Mouse (Mus musculus) midbrain, embryonic 12.5 days (tissue): ENCODE results near the gene I830077J02Rik. TPM values are rescaled to one million over a fixed set of nuclear protein-coding genes. Genes with fewer than 3 reads are reported as not detected.
"Not testable (repeated sequence)": the region's sequence is repeated elsewhere in the genome, so short reads cannot be mapped to it uniquely, and the experiment has no call there.

Experiments
- ATAC-seq: fragments of 200-750 bp; cut with Nextera tagmentation; 2 replicates; pipeline ENCODE4 v1.8.0; 2017; ENCODE audit warnings: low read depth, moderate TSS enrichment, moderate library complexity; ENCODE audit not compliant: low FRiP score
- H3K27ac ChIP-seq: fragments of 300-500 bp; sonication (generic); replicated peaks from 2 replicates; pipeline ENCODE4 v1.5.1; 2016; ENCODE audit warnings: mild to moderate bottlenecking
- H3K27me3 ChIP-seq: fragments of 300-500 bp; sonication (generic); 2 replicates; pipeline ENCODE4 v1.6.1; 2016; ENCODE audit warnings: mild to moderate bottlenecking
- H3K36me3 ChIP-seq: fragments of 300-500 bp; sonication (generic); 2 replicates; pipeline ENCODE4 v1.6.1; 2016
- H3K4me1 ChIP-seq: fragments of 300-500 bp; sonication (generic); 2 replicates; pipeline ENCODE4 v1.6.1; 2016
- H3K4me2 ChIP-seq: fragments of 300-500 bp; sonication (generic); replicated peaks from 2 replicates; pipeline ENCODE4 v1.6.1; 2016; ENCODE audit warnings: mild to moderate bottlenecking, moderate library complexity
- H3K4me3 ChIP-seq: fragments of 300-500 bp; sonication (generic); 2 replicates; pipeline ENCODE4 v1.5.1; 2016; ENCODE audit warnings: mild to moderate bottlenecking
- H3K9ac ChIP-seq: fragments of 300-500 bp; sonication (generic); replicated peaks from 2 replicates; pipeline ENCODE4 v1.6.1; 2016; ENCODE audit warnings: mild to moderate bottlenecking, moderate library complexity
- H3K9me3 ChIP-seq: fragments of 300-500 bp; sonication (generic); 2 replicates; pipeline ENCODE4 v1.6.1; 2016; ENCODE audit warnings: mild to moderate bottlenecking
- WGBS: fragments of 180-500 bp; shearing (Covaris S2); methylation state at CpG from one replicate; pipeline ENCODE4 v1.1.7; 2016; 5-methylcytosine and 5-hydroxymethylcytosine counted together
- polyA plus RNA-seq: library from polyadenylated mRNA; unstranded; fragments of >200 nt; fragmentation: Nextera tagmentation; extraction: Ambion mirVana; gene quantifications from 2 replicates; pipeline ENCODE4 v1.2.1, GENCODE M21; 2016

I830077J02Rik gene
- polyA plus RNA-seq, 1 experiment from 2014 or later = 0.41 TPM

- H3K27me3 ChIP-seq = no peaks in the 10 kb centered on the region
- no peaks in the 10 kb centered on the region for H3K4me1 ChIP-seq
- H3K4me3 ChIP-seq = no peak overlapping the region
- no peak overlapping the region for H3K27ac ChIP-seq
- H3K36me3 ChIP-seq = peaks cover 24% of the 10 kb centered on the region
- no peak for ATAC-seq
- H3K9me3 ChIP-seq = no peaks in the 10 kb centered on the region
- no peak overlapping the region for H3K4me2 ChIP-seq
- H3K9ac ChIP-seq = no peak overlapping the region
- WGBS = 89% methylated on average over 4 of the region's 4 CpGs
These were observed 3.6 kb upstream of the I830077J02Rik start for GRCm38 (mm10) chr3:105936111-105936510.

DNA sequence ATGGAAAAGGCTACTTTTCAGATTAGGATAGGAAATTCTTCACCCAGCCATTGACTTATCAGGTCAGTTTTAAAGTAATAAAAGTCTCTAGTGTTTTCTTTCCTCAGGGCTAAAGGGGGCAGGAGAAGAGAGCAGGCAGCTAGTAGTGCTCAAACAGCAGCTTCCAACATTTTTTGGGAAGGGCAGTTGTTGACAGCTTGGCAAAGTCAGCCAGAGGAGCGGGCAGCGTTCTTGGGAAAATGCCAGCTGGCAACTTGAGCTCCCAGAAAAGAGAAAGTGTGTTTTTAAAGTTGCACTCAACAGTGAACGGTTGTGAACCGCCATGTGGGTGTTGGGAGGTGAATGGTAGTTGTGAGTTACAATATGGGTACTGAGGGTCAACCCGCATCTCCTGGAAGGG, 2.6 kb upstream of the I830077J02Rik start:
- H3K27ac ChIP-seq = no peak overlapping the region
- H3K4me2 ChIP-seq = no peak overlapping the region
- peaks cover 13% of the 10 kb centered on the region for H3K36me3 ChIP-seq
- WGBS = 94% methylated on average over 5 of the region's 5 CpGs
- H3K9ac ChIP-seq = no peak overlapping the region
- H3K9me3 ChIP-seq = no peaks in the 10 kb centered on the region
- H3K27me3 ChIP-seq = no peaks in the 10 kb centered on the region
- H3K4me1 ChIP-seq = no peaks in the 10 kb centered on the region
- no peak for ATAC-seq
- no peak overlapping the region for H3K4me3 ChIP-seq

- no peaks in the 10 kb centered on the region for H3K27me3 ChIP-seq
- no peak overlapping the region for H3K9ac ChIP-seq
- no peak overlapping the region for H3K4me3 ChIP-seq
- WGBS = 97% methylated on average over 6 of the region's 6 CpGs
- no peak for ATAC-seq
- no peak overlapping the region for H3K27ac ChIP-seq
- peaks cover 8% of the 10 kb centered on the region; the same call in 1 of the 2 replicates for H3K36me3 ChIP-seq
- H3K9me3 ChIP-seq = no peaks in the 10 kb centered on the region
- H3K4me1 ChIP-seq = no peaks in the 10 kb centered on the region
- no peak overlapping the region for H3K4me2 ChIP-seq
These were observed 1.5 kb upstream of the I830077J02Rik start for GRCm38 (mm10) chr3:105933926-105934325.

GRCm38 (mm10) chr3:105931095-105931494, 1.4 kb downstream of the I830077J02Rik start:
- no peaks in the 10 kb centered on the region for H3K9me3 ChIP-seq
- no peaks in the 10 kb centered on the region for H3K27me3 ChIP-seq
- no peak overlapping the region for H3K27ac ChIP-seq
- no peak overlapping the region for H3K9ac ChIP-seq
- H3K4me2 ChIP-seq = no peak overlapping the region
- ATAC-seq = no peak
- no peaks in the 10 kb centered on the region for H3K4me1 ChIP-seq
- H3K4me3 ChIP-seq = no peak overlapping the region
- WGBS = 93% methylated on average over 2 of the region's 2 CpGs
- no peaks in the 10 kb centered on the region for H3K36me3 ChIP-seq

DNA sequence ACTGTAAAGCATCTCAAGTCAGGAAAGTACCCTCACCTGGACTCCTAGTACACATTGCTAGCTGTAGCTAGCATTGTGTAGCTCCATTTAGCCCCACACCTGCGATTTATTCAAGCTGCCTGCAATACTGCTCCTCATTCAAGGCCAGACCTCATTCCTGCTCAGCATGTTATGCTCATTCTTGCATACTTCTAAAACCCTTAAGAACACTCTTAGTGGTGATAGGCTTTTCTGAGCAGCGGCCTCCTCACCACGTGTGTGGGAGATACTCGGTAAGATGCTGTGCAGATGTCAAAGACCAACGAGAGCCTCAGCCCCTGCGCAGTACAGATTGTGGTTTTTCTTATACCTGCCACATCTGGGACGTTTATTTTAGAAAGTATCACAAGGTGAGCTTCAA, 2.6 kb downstream of the I830077J02Rik start:
- Histone ChIP-seq H3K4me1 (no peaks in the 10 kb centered on the region), H3K4me2 (no peak overlapping the region), H3K4me3 (no peak overlapping the region), H3K27ac (no peak overlapping the region), H3K27me3 (no peaks in the 10 kb centered on the region), H3K9me3 (no peaks in the 10 kb centered on the region), H3K36me3 (no peaks in the 10 kb centered on the region), H3K9ac (no peak overlapping the region)
- no peak for ATAC-seq
- WGBS = 84% methylated on average over 7 of the region's 7 CpGs

DNA sequence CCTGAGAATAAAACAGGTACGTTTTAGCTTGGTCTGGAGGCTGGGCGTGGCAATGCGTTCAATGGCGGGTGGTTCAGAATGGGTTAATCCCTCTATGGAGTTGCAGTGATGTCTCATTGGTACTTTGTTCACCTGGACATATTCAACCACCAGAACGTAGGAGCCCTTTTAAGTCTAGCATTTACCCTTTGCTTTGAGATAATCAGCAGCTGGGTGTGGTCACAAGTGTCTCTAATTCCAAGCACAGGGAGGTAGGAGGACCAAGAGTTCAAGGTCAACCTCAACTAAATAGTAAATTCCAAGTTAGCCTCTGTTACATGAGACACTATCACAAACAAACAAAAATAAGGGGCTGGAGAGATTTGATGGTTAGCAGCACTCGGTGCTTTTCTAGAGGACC, 3.7 kb downstream of the I830077J02Rik start:
- Histone ChIP-seq H3K9me3 (no peaks in the 10 kb centered on the region), H3K9ac (no peak overlapping the region), H3K36me3 (no peaks in the 10 kb centered on the region), H3K4me1 (no peaks in the 10 kb centered on the region), H3K4me2 (no peak overlapping the region), H3K27ac (no peak overlapping the region), H3K4me3 (no peak overlapping the region), H3K27me3 (no peaks in the 10 kb centered on the region)
- 87% methylated on average over 6 of the region's 6 CpGs for WGBS
- ATAC-seq = no peak

DNA sequence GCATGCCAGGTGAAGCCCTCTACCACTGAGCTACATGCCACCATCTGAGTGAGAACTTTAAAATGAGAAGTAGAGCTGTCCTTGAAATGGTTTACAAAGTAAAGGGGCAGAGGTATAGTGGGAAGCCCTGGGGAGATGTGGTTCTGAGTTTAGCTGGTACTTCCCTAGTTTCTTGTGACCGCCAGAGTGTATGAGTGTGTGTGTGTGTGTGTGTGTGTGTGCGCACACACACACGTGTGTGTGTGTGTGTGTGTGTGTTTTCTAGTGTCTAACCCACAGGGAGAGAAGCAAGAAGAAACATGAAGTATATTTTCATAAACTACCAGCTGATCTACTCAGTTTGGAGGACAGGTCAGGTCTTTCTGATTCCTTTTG, 4.3 kb downstream of the I830077J02Rik start:
- ATAC-seq = no peak
- Histone ChIP-seq H3K27me3 (no peaks in the 10 kb centered on the region), H3K9ac (no peak overlapping the region), H3K4me2 (no peak overlapping the region), H3K27ac (no peak overlapping the region), H3K4me1 (no peaks in the 10 kb centered on the region), H3K36me3 (no peaks in the 10 kb centered on the region), H3K9me3 (no peaks in the 10 kb centered on the region), H3K4me3 (no peak overlapping the region)
- 81% methylated on average over 3 of the region's 3 CpGs for WGBS

DNA sequence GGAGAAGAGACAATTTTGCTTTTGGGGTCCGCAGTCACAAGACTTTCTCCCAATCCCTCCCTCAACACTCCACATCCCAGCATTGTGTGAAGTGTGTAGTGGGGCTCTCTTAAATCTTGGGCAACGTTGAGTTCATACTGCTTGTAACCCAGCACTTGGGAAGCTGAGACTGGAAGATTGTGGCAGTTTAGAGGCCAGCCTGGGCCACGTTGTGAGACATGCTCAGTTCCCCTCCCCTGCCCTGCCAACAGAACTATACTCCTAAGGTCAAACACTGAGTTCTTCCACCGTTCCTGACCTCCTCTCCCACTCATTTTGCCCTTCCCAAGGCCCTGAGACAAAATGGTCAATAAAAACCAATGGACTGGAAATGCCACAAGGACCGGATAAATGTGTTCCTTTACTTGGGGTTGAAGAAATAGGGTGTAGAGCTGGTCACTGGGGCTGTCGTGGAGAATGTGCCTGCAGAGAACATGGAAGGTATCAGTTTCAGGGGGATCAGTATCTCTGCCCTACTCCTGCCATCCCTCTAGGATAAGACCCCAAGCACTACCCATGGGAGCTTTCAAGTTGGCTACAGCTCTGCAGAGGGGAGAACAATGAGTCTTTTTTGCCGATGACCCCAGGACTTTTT, 4.8 kb downstream of the I830077J02Rik start:
- no peaks in the 10 kb centered on the region for H3K36me3 ChIP-seq
- no peak overlapping the region for H3K4me3 ChIP-seq
- no peak overlapping the region for H3K4me2 ChIP-seq
- no peak overlapping the region for H3K9ac ChIP-seq
- H3K4me1 ChIP-seq = no peaks in the 10 kb centered on the region
- ATAC-seq = no peak
- H3K27me3 ChIP-seq = no peaks in the 10 kb centered on the region
- H3K27ac ChIP-seq = no peak overlapping the region
- no peaks in the 10 kb centered on the region for H3K9me3 ChIP-seq
- WGBS = 88% methylated on average over 7 of the region's 7 CpGs

DNA sequence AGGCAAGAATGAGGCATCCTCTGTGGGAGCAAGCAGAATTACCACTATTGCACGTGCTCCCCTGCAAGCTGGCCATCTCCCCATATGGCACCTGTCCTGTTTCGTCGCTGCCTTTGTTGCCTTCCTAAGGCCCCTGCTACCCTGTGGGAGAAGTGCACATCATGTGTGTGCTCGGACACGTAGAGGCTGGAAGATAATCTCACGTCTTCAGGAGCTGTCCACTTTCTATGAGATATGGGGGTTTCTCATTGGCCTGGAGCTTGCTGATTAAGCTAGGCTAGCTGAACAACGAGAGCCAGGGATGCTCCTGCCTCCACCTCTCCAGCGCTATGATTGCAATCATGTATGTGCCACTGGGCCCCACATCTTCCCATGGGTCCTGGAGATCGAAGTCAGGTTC, 7.8 kb downstream of the I830077J02Rik start:
- no peak overlapping the region for H3K27ac ChIP-seq
- no peak overlapping the region for H3K9ac ChIP-seq
- 86% methylated on average over 9 of the region's 9 CpGs for WGBS
- H3K4me3 ChIP-seq = no peak overlapping the region
- H3K27me3 ChIP-seq = no peaks in the 10 kb centered on the region
- no peak for ATAC-seq
- H3K36me3 ChIP-seq = no peaks in the 10 kb centered on the region
- no peak overlapping the region for H3K4me2 ChIP-seq
- H3K9me3 ChIP-seq = no peaks in the 10 kb centered on the region
- H3K4me1 ChIP-seq = no peaks in the 10 kb centered on the region

- WGBS = 79% methylated on average over 2 of the region's 2 CpGs
These were observed 10.5 kb downstream of the I830077J02Rik start for GRCm38 (mm10) chr3:105921959-105922358.

GRCm38 (mm10) chr3:105920743-105921142, 11.7 kb downstream of the I830077J02Rik start:
- not testable (repeated sequence) for H3K4me1 ChIP-seq, H3K36me3 ChIP-seq, ATAC-seq, H3K27ac ChIP-seq, H3K4me3 ChIP-seq, H3K27me3 ChIP-seq, H3K9me3 ChIP-seq, H3K4me2 ChIP-seq, H3K9ac ChIP-seq

More at GRCm38 (mm10) chr3:105921959-105922358, 10.5 kb downstream of the I830077J02Rik start:
- Histone ChIP-seq H3K4me1 (no peaks in the 10 kb centered on the region), H3K27me3 (no peaks in the 10 kb centered on the region), H3K4me3 (no peak overlapping the region), H3K36me3 (no peaks in the 10 kb centered on the region), H3K9ac (no peak overlapping the region), H3K27ac (no peak overlapping the region), H3K9me3 (no peaks in the 10 kb centered on the region), H3K4me2 (no peak overlapping the region)
- ATAC-seq = no peak

DNA sequence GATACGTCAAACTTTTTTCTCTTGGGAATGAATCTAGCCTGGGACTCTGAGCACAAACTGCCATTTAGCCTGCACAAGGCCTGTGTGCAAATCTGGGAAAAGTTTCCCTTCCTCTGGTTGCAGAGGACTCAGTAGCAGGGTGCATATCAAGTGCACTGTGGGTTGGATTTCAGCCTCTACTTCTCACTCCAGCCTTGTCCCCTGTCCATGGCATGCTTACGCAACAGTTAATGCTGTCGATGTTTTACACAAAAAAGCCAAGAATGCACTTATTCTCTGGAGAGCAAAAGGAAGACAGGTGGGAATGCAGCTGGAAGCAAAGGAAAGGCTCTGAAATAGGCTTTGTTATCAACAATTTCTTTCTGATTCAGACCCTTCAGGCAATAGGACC, 14.1 kb downstream of the I830077J02Rik start:
- Histone ChIP-seq H3K4me3 (no peak overlapping the region), H3K27me3 (no peaks in the 10 kb centered on the region), H3K4me2 (no peak overlapping the region), H3K27ac (no peak overlapping the region), H3K9me3 (no peaks in the 10 kb centered on the region), H3K4me1 (no peaks in the 10 kb centered on the region), H3K9ac (no peak overlapping the region), H3K36me3 (no peaks in the 10 kb centered on the region)
- ATAC-seq = no peak
- WGBS = 76% methylated on average over 3 of the region's 3 CpGs

DNA sequence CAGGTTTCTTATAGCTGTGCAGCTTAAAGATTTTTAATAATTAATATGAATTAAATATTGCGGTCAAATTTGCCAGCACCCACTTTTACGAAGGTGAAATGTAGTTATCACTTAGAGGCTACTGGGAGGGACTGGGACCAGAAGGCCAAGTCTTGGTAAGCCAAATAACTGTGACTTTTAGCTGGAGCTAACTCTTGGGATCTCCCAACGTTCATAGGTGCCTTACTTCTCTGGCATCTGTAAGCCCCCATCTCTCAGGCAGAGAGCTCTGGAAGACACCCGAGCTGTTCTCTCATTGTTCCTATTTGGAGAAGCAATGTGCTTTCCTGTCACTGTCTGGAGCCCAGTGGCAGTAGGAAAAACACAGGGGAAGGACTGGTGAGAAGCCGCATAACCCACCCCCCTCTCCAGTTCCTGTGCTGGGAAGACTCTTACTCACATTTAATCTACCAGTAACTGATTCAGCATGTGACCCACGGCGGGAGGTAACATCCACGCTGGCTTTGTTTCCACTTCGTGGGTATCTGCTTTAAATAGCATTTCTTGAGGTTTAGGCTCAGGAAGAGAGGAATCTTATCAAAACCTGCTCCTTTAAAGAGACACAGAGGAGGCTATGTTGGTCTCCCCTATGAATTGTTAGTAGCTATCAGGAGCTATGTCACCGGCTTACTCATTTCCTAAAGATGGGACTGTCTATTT, 14.7 kb downstream of the I830077J02Rik start:
- no peaks in the 10 kb centered on the region for H3K4me1 ChIP-seq
- H3K4me2 ChIP-seq = no peak overlapping the region
- no peaks in the 10 kb centered on the region for H3K9me3 ChIP-seq
- ATAC-seq = no peak
- no peak overlapping the region for H3K4me3 ChIP-seq
- no peaks in the 10 kb centered on the region for H3K27me3 ChIP-seq
- no peaks in the 10 kb centered on the region for H3K36me3 ChIP-seq
- no peak overlapping the region for H3K9ac ChIP-seq
- 60% methylated on average over 10 of the region's 10 CpGs for WGBS
- H3K27ac ChIP-seq = no peak overlapping the region
